20 mouse cellular contexts compared by ENCODE assay signal in genomic region chr14:73175031-73175430, GRCm38 (mm10). TPM values are rescaled to one million over a fixed set of nuclear protein-coding genes. Genes with fewer than 3 reads are reported as not detected.
A peak's percentile ranks its signal among the peaks of the same experiment; 100 is the strongest.
DNase-seq lines count a peak whose midpoint lies in the region; ATAC-seq lines count a peak whose summit lies in the region.
"Had no signal": no experiment of that assay in that cellular context is flagged by ENCODE, and none has a peak within 500 bp of the region (broad histone marks: within the 10 kb centered on the region; RNA-seq: fewer than 3 reads in every experiment).

No protein-coding gene starts in this region.

- H3K4me1 ChIP-seq in embryonic facial prominence, embryonic 12.5 days: 0 out of 2 replicates have a peak, but pooled peaks cover 2% of the 10 kb centered on the region
- no peaks in the 10 kb centered on the region for H3K4me1 ChIP-seq in embryonic facial prominence, embryonic 10.5 days
- peaks cover 29% of the 10 kb centered on the region for H3K4me1 ChIP-seq in heart, embryonic 12.5 days (replicated peaks)
- peaks cover 100% of the 10 kb centered on the region for H3K4me1 ChIP-seq in megakaryocyte, embryonic 14.5 days
- H3K4me1 ChIP-seq in neural tube, embryonic 15.5 days: no peaks in the 10 kb centered on the region

- peak overlapping the region; percentile 11; the same call in 1 of the 2 replicates for H3K27ac ChIP-seq in embryonic facial prominence, embryonic 12.5 days
- no peak overlapping the region; the same call in 1 of the 2 replicates for H3K27ac ChIP-seq in embryonic facial prominence, embryonic 10.5 days (replicated peaks)
- peak overlapping the region; percentile 53 for H3K27ac ChIP-seq in heart, embryonic 12.5 days (ENCODE audit: poor library complexity, severe bottlenecking)
- 0 out of 2 replicates have a peak overlapping the region, but pooled peaks have one; percentile 15 for H3K27ac ChIP-seq in neural tube, embryonic 15.5 days (replicated peaks)
- H3K27ac ChIP-seq: midbrain, embryonic 10.5 days had no signal

- no peaks in the 10 kb centered on the region for H3K27me3 ChIP-seq in embryonic facial prominence, embryonic 12.5 days
- H3K27me3 ChIP-seq in embryonic facial prominence, embryonic 10.5 days (replicated peaks; ENCODE audit: low read depth, poor library complexity, severe bottlenecking): no peaks in the 10 kb centered on the region
- no peaks in the 10 kb centered on the region for H3K27me3 ChIP-seq in heart, embryonic 12.5 days (replicated peaks)
- H3K27me3 ChIP-seq in megakaryocyte, embryonic 14.5 days (replicated peaks): no peaks in the 10 kb centered on the region
- H3K27me3 ChIP-seq in neural tube, embryonic 15.5 days (replicated peaks): no peaks in the 10 kb centered on the region

- no peaks in the 10 kb centered on the region for H3K9me3 ChIP-seq in embryonic facial prominence, embryonic 12.5 days
- no peaks in the 10 kb centered on the region for H3K9me3 ChIP-seq in embryonic facial prominence, embryonic 10.5 days
- no peaks in the 10 kb centered on the region for H3K9me3 ChIP-seq in heart, embryonic 12.5 days (replicated peaks)
- H3K9me3 ChIP-seq in megakaryocyte, embryonic 14.5 days: no peaks in the 10 kb centered on the region
- H3K9me3 ChIP-seq in neural tube, embryonic 15.5 days (replicated peaks): no peaks in the 10 kb centered on the region
- H3K9me3 ChIP-seq: midbrain, embryonic 10.5 days had no signal

- H3K9ac ChIP-seq in embryonic facial prominence, embryonic 12.5 days: no peak overlapping the region
- no peak overlapping the region for H3K9ac ChIP-seq in heart, embryonic 12.5 days
- no peak overlapping the region for H3K9ac ChIP-seq in neural tube, embryonic 15.5 days (replicated peaks)
- H3K9ac ChIP-seq: forebrain, postnatal 0 days had no signal

- 89% methylated on average over 1 of the region's 1 CpGs for WGBS in embryonic facial prominence, embryonic 12.5 days
- 96% methylated on average over 1 of the region's 1 CpGs for WGBS in embryonic facial prominence, embryonic 10.5 days
- 71% methylated on average over 1 of the region's 1 CpGs for WGBS in heart, embryonic 12.5 days
- 100% methylated on average over 1 of the region's 1 CpGs for WGBS in neural tube, embryonic 15.5 days

- no peak for DNase-seq in embryonic facial prominence, embryonic 10.5 days (ENCODE audit: low spot score)
- DNase-seq in heart, adult 8-10 months (ENCODE audit: low spot score): no peak
- DNase-seq: adrenal gland, postnatal 25 days; cerebellum, adult 9-11 months; forebrain, postnatal 0 days; gastrocnemius, postnatal 14 days; kidney, adult 18-20 months; left cerebral cortex, postnatal 4 days; lung, adult 18-20 months; lung, postnatal 14 days; right cerebral cortex, postnatal 14 days had no signal

- no peak for ATAC-seq in embryonic facial prominence, embryonic 12.5 days (ENCODE audit: insufficient number of reproducible peaks, insufficient read depth, low FRiP score, low TSS enrichment)
- ATAC-seq in heart, embryonic 12.5 days (ENCODE audit: insufficient number of reproducible peaks, low FRiP score): no peak
- no peak for ATAC-seq in megakaryocyte, adult 5-6 weeks (ENCODE audit: poor library complexity, severe bottlenecking)
- no peak for ATAC-seq in neural tube, embryonic 15.5 days (ENCODE audit: low FRiP score)
- no peak for ATAC-seq in inflammation-experienced regulatory T-cells, adult 6 months
- ATAC-seq: midbrain, embryonic 16.5 days had no signal

- no peak overlapping the region for H3K4me3 ChIP-seq in embryonic facial prominence, embryonic 12.5 days
- no peak overlapping the region for H3K4me3 ChIP-seq in embryonic facial prominence, embryonic 10.5 days
- no peak overlapping the region for H3K4me3 ChIP-seq in heart, embryonic 12.5 days
- H3K4me3 ChIP-seq in megakaryocyte, embryonic 14.5 days (replicated peaks): peak overlapping the region; percentile 74
- H3K4me3 ChIP-seq in neural tube, embryonic 15.5 days (replicated peaks): no peak overlapping the region
- H3K4me3 ChIP-seq: midbrain, embryonic 10.5 days; myocyte had no signal

- H3K4me2 ChIP-seq in embryonic facial prominence, embryonic 12.5 days (replicated peaks): no peak overlapping the region
- H3K4me2 ChIP-seq in heart, embryonic 12.5 days: no peak overlapping the region
- H3K4me2 ChIP-seq in neural tube, embryonic 15.5 days: no peak overlapping the region

- H3K36me3 ChIP-seq in embryonic facial prominence, embryonic 12.5 days: peaks cover 92% of the 10 kb centered on the region
- H3K36me3 ChIP-seq in embryonic facial prominence, embryonic 10.5 days (replicated peaks): peaks cover 100% of the 10 kb centered on the region
- H3K36me3 ChIP-seq in heart, embryonic 12.5 days: peaks cover 68% of the 10 kb centered on the region
- peaks cover 84% of the 10 kb centered on the region for H3K36me3 ChIP-seq in megakaryocyte, embryonic 14.5 days (replicated peaks; ENCODE audit: low read length)
- H3K36me3 ChIP-seq in neural tube, embryonic 15.5 days: peaks cover 41% of the 10 kb centered on the region

RNA-seq across cellular contexts. Expression of gene Rcbtb2, which starts 52.2 kb away (rescaled TPM):
- polyA plus RNA-seq in embryonic facial prominence, embryonic 12.5 days (2016; fragmentation: Nextera tagmentation; extraction: Ambion mirVana): 155 and 160 TPM in 2 replicates
- 171 and 180 TPM in 2 replicates for polyA plus RNA-seq in embryonic facial prominence, embryonic 10.5 days (2016; fragmentation: Nextera tagmentation; extraction: Ambion mirVana)
- 73.0 and 76.2 TPM in 2 replicates for polyA plus RNA-seq in heart, embryonic 12.5 days (2016; fragmentation: Nextera tagmentation; extraction: Ambion mirVana)
- 10 to 100 TPM; 18.2 to 30.9 (median 21.1) TPM for total RNA-seq in heart, adult 8-10 months (2022)
- polyA plus RNA-seq in megakaryocyte, embryonic 14.5 days (2012; ENCODE audit: insufficient read depth, low replicate concordance): 12.2 and 27.1 TPM in 2 replicates
- total RNA-seq in megakaryocyte, adult 5-6 weeks (2015): 68.3 and 69.2 TPM in 2 replicates
- total RNA-seq in megakaryocyte, adult 5-6 weeks (2017): 35.9 and 37.7 TPM in 2 replicates
- polyA plus RNA-seq in neural tube, embryonic 15.5 days (2015; fragmentation: Nextera tagmentation; extraction: Ambion mirVana): 56.8 and 63.3 TPM in 2 replicates
- 10 to 100 TPM; 54.7 to 84.0 (median 65.2) TPM for polyA plus RNA-seq in inflammation-experienced regulatory T-cells, adult 6 months (2017; shearing (Covaris generic))
